Mouse (Mus musculus) megakaryocyte, embryonic 14.5 days (primary cell): ENCODE measurements around the gene Lgr6. TPM values are rescaled to one million over a fixed set of nuclear protein-coding genes. Genes with fewer than 3 reads are reported as not detected.
A peak's percentile ranks its signal among the peaks of the same experiment; 100 is the strongest.

Experiments used
- H3K27me3 ChIP-seq: replicated peaks from 2 replicates; pipeline ENCODE3; 2012; ENCODE audit warnings: inconsistent platforms
- H3K36me3 ChIP-seq: replicated peaks from 2 replicates; pipeline ENCODE3; 2012; ENCODE audit warnings: low read length, inconsistent platforms, mixed read lengths
- H3K4me1 ChIP-seq: 2 replicates; pipeline ENCODE4 v1.6.1; 2012; ENCODE audit warnings: inconsistent platforms
- H3K4me3 ChIP-seq: replicated peaks from 2 replicates; pipeline ENCODE3; 2012; ENCODE audit warnings: moderate library complexity, mild to moderate bottlenecking, inconsistent platforms
- H3K9me3 ChIP-seq: 2 replicates; pipeline ENCODE4 v1.6.1; 2012; ENCODE audit warnings: inconsistent platforms
- FLI1 ChIP-seq: IDR thresholded peaks from 2 replicates; pipeline ENCODE4 v1.6.1; 2012; ENCODE audit warnings: low read length, inconsistent platforms, mixed read lengths
- GATA1 ChIP-seq: IDR thresholded peaks from 3 replicates; pipeline ENCODE4 v1.6.1; 2012; ENCODE audit warnings: mixed read lengths, low read length, inconsistent platforms, borderline replicate concordance
- polyA plus RNA-seq: library from polyadenylated mRNA; stranded (reverse); fragments of >175 nt; gene quantifications from 2 replicates; pipeline ENCODE4 v1.2.3, GENCODE M21; 2012; ENCODE audit warnings: low replicate concordance; ENCODE audit not compliant: insufficient read depth

Gene Lgr6
- 0.24 TPM in 1 of 2 replicates, not detected in the other for polyA plus RNA-seq

- Histone ChIP-seq H3K36me3 (peaks cover 27% of the 10 kb centered on the region), H3K4me3 (peak within 1 kb of the TSS; percentile 79), H3K4me1 (peaks cover 37% of the 10 kb centered on the region), H3K27me3 (peaks cover 66% of the 10 kb centered on the region), H3K9me3 (no peaks in the 10 kb centered on the region)
- no peak for TF ChIP-seq FLI1
- no peak for TF ChIP-seq GATA1
Observed at GRCm38 (mm10) chr1:135105124-135105523, at the start of gene Lgr6. Gene Lgr6 (minus strand): TSS chr1:135105276.

GRCm38 (mm10) chr1:135154411-135154959 lies 49.4 kb upstream of the Lgr6 start:
- Histone ChIP-seq H3K36me3 (peaks cover 69% of the 10 kb centered on the region), H3K9me3 (no peaks in the 10 kb centered on the region), H3K4me3 (no peak overlapping the region), H3K4me1 (peaks cover 33% of the 10 kb centered on the region), H3K27me3 (peaks cover 10% of the 10 kb centered on the region)
- TF ChIP-seq GATA1 (no peak), FLI1 (no peak)

GRCm38 (mm10) chr1:135154011-135154410 lies 48.9 kb upstream of the Lgr6 start:
- Histone ChIP-seq H3K36me3 (peaks cover 71% of the 10 kb centered on the region), H3K27me3 (peaks cover 6% of the 10 kb centered on the region), H3K4me3 (no peak overlapping the region), H3K9me3 (no peaks in the 10 kb centered on the region), H3K4me1 (peaks cover 33% of the 10 kb centered on the region)
- TF ChIP-seq FLI1 (no peak), GATA1 (no peak)

- Histone ChIP-seq H3K27me3 (no peaks in the 10 kb centered on the region), H3K9me3 (no peaks in the 10 kb centered on the region), H3K4me1 (peaks cover 60% of the 10 kb centered on the region), H3K4me3 (no peak overlapping the region), H3K36me3 (peaks cover 65% of the 10 kb centered on the region)
- no peak for TF ChIP-seq GATA1
- TF ChIP-seq FLI1, result no peak
Observed at GRCm38 (mm10) chr1:135148996-135149395, 43.9 kb upstream of the Lgr6 start.

GRCm38 (mm10) chr1:135148476-135148875 lies 43.4 kb upstream of the Lgr6 start:
- H3K4me3 ChIP-seq, result peak overlapping the region; percentile 100

GRCm38 (mm10) chr1:135147702-135148058 lies 42.6 kb upstream of the Lgr6 start:
- peak overlapping the region; percentile 100 for H3K4me3 ChIP-seq
- H3K9me3 ChIP-seq, result no peaks in the 10 kb centered on the region
- no peaks in the 10 kb centered on the region for H3K27me3 ChIP-seq
- peaks cover 70% of the 10 kb centered on the region for H3K4me1 ChIP-seq
- H3K36me3 ChIP-seq, result peaks cover 68% of the 10 kb centered on the region
- TF ChIP-seq GATA1, result no peak
- no peak for TF ChIP-seq FLI1

More at GRCm38 (mm10) chr1:135148476-135148875, 43.4 kb upstream of the Lgr6 start:
- Histone ChIP-seq H3K4me1 (peaks cover 63% of the 10 kb centered on the region), H3K9me3 (no peaks in the 10 kb centered on the region), H3K36me3 (peaks cover 66% of the 10 kb centered on the region), H3K27me3 (no peaks in the 10 kb centered on the region)
- TF ChIP-seq FLI1 (no peak), GATA1 (no peak)

GRCm38 (mm10) chr1:135146946-135147701 lies 42.0 kb upstream of the Lgr6 start:
- peaks cover 68% of the 10 kb centered on the region for H3K36me3 ChIP-seq
- TF ChIP-seq FLI1 (no peak), GATA1 (no peak)

GRCm38 (mm10) chr1:135146077-135146945 lies 41.2 kb upstream of the Lgr6 start, which contains the start of gene Arl8a:
Gene Arl8a (plus strand): TSS chr1:135146824.
- Histone ChIP-seq H3K4me3 (peak within 1 kb of the TSS; percentile 100), H3K27me3 (no peaks in the 10 kb centered on the region), H3K9me3 (no peaks in the 10 kb centered on the region), H3K4me1 (peaks cover 65% of the 10 kb centered on the region), H3K36me3 (peaks cover 66% of the 10 kb centered on the region)
- TF ChIP-seq GATA1, result no peak
- TF ChIP-seq FLI1, result no peak

More at GRCm38 (mm10) chr1:135146946-135147701, 42.0 kb upstream of the Lgr6 start:
- Histone ChIP-seq H3K4me3 (peak overlapping the region; percentile 100), H3K9me3 (no peaks in the 10 kb centered on the region), H3K4me1 (peaks cover 67% of the 10 kb centered on the region), H3K27me3 (no peaks in the 10 kb centered on the region)

- H3K36me3 ChIP-seq, result peaks cover 73% of the 10 kb centered on the region
- peaks cover 70% of the 10 kb centered on the region for H3K4me1 ChIP-seq
- TF ChIP-seq FLI1 (no peak), GATA1 (no peak)
- no peaks in the 10 kb centered on the region for H3K27me3 ChIP-seq
- no peaks in the 10 kb centered on the region for H3K9me3 ChIP-seq
- no peak overlapping the region for H3K4me3 ChIP-seq
Observed at GRCm38 (mm10) chr1:135143940-135144339, 38.9 kb upstream of the Lgr6 start.

GRCm38 (mm10) chr1:135142452-135142851 lies 37.4 kb upstream of the Lgr6 start:
- Histone ChIP-seq H3K27me3 (no peaks in the 10 kb centered on the region), H3K4me1 (peaks cover 68% of the 10 kb centered on the region), H3K4me3 (no peak overlapping the region), H3K9me3 (no peaks in the 10 kb centered on the region), H3K36me3 (peaks cover 79% of the 10 kb centered on the region)
- no peak for TF ChIP-seq FLI1
- TF ChIP-seq GATA1, result no peak
